Mouse (Mus musculus): ENCODE measurements around the gene Olfr1260. TPM values are rescaled to one million over a fixed set of nuclear protein-coding genes. Genes with fewer than 3 reads are reported as not detected.

The Olfr1260 gene
- polyA plus RNA-seq, 1 experiment from 2014 or later = not detected

Other genes with a start within 250 kb of the Olfr1260 start
- not detected in 2 replicates for gene Olfr1252, start 249.3 kb upstream of the Olfr1260 start, polyA plus RNA-seq (2015; fragmentation: Nextera tagmentation; extraction: Ambion mirVana)
- not detected in 2 replicates for gene Olfr1253, start 217.2 kb upstream of the Olfr1260 start, polyA plus RNA-seq (2015; fragmentation: Nextera tagmentation; extraction: Ambion mirVana)
- gene Olfr1254, start 180.7 kb upstream of the Olfr1260 start, polyA plus RNA-seq (2015; fragmentation: Nextera tagmentation; extraction: Ambion mirVana) = not detected in 2 replicates
- not detected in 2 replicates for gene Olfr1255, start 162.3 kb upstream of the Olfr1260 start, polyA plus RNA-seq (2015; fragmentation: Nextera tagmentation; extraction: Ambion mirVana)
- gene Olfr1256, start 132.8 kb upstream of the Olfr1260 start, polyA plus RNA-seq (2015; fragmentation: Nextera tagmentation; extraction: Ambion mirVana) = not detected in 2 replicates
- not detected in 2 replicates for gene Olfr48, start 126.1 kb upstream of the Olfr1260 start, polyA plus RNA-seq (2015; fragmentation: Nextera tagmentation; extraction: Ambion mirVana)
- gene Olfr1257, start 95.9 kb upstream of the Olfr1260 start, polyA plus RNA-seq (2015; fragmentation: Nextera tagmentation; extraction: Ambion mirVana) = not detected in 2 replicates
- gene Olfr1258, start 47.0 kb upstream of the Olfr1260 start, polyA plus RNA-seq (2015; fragmentation: Nextera tagmentation; extraction: Ambion mirVana) = not detected in 2 replicates
- not detected in 2 replicates for gene Olfr1259, start 25.7 kb upstream of the Olfr1260 start, polyA plus RNA-seq (2015; fragmentation: Nextera tagmentation; extraction: Ambion mirVana)
- gene Olfr1261, start 16.9 kb downstream of the Olfr1260 start, polyA plus RNA-seq (2015; fragmentation: Nextera tagmentation; extraction: Ambion mirVana) = not detected in 2 replicates
- not detected in 2 replicates for gene Olfr1262, start 25.8 kb downstream of the Olfr1260 start, polyA plus RNA-seq (2015; fragmentation: Nextera tagmentation; extraction: Ambion mirVana)
- gene Olfr1263, start 37.8 kb downstream of the Olfr1260 start, polyA plus RNA-seq (2015; fragmentation: Nextera tagmentation; extraction: Ambion mirVana) = not detected in 2 replicates
- not detected in 2 replicates for gene Olfr1264, start 51.2 kb downstream of the Olfr1260 start, polyA plus RNA-seq (2015; fragmentation: Nextera tagmentation; extraction: Ambion mirVana)
- gene Olfr1265, start 61.0 kb downstream of the Olfr1260 start, polyA plus RNA-seq (2015; fragmentation: Nextera tagmentation; extraction: Ambion mirVana) = not detected in 2 replicates
- gene Olfr140, start 89.3 kb downstream of the Olfr1260 start, polyA plus RNA-seq (2015; fragmentation: Nextera tagmentation; extraction: Ambion mirVana) = not detected in 2 replicates
- not detected in 2 replicates for gene Olfr1269, start 147.1 kb downstream of the Olfr1260 start, polyA plus RNA-seq (2015; fragmentation: Nextera tagmentation; extraction: Ambion mirVana)
- gene Olfr32, start 168.0 kb downstream of the Olfr1260 start, polyA plus RNA-seq (2015; fragmentation: Nextera tagmentation; extraction: Ambion mirVana) = not detected in 2 replicates
- gene Olfr1270, start 178.8 kb downstream of the Olfr1260 start, polyA plus RNA-seq (2015; fragmentation: Nextera tagmentation; extraction: Ambion mirVana) = not detected in 2 replicates